Mouse (Mus musculus) megakaryocyte, embryonic 14.5 days (primary cell): ENCODE data around the gene Rarres1. TPM values are rescaled to one million over a fixed set of nuclear protein-coding genes. Genes with fewer than 3 reads are reported as not detected.

Experiments
- H3K27me3 ChIP-seq: replicated peaks from 2 replicates; pipeline ENCODE3; 2012; ENCODE audit warnings: inconsistent platforms
- H3K36me3 ChIP-seq: replicated peaks from 2 replicates; pipeline ENCODE3; 2012; ENCODE audit warnings: low read length, inconsistent platforms, mixed read lengths
- H3K4me1 ChIP-seq: 2 replicates; pipeline ENCODE4 v1.6.1; 2012; ENCODE audit warnings: inconsistent platforms
- H3K4me3 ChIP-seq: replicated peaks from 2 replicates; pipeline ENCODE3; 2012; ENCODE audit warnings: moderate library complexity, mild to moderate bottlenecking, inconsistent platforms
- H3K9me3 ChIP-seq: 2 replicates; pipeline ENCODE4 v1.6.1; 2012; ENCODE audit warnings: inconsistent platforms
- FLI1 ChIP-seq: IDR thresholded peaks from 2 replicates; pipeline ENCODE4 v1.6.1; 2012; ENCODE audit warnings: low read length, inconsistent platforms, mixed read lengths
- GATA1 ChIP-seq: IDR thresholded peaks from 3 replicates; pipeline ENCODE4 v1.6.1; 2012; ENCODE audit warnings: mixed read lengths, low read length, inconsistent platforms, borderline replicate concordance
- polyA plus RNA-seq: library from polyadenylated mRNA; stranded (reverse); fragments of >175 nt; gene quantifications from 2 replicates; pipeline ENCODE4 v1.2.3, GENCODE M21; 2012; ENCODE audit warnings: low replicate concordance; ENCODE audit not compliant: insufficient read depth

Rarres1 gene
- polyA plus RNA-seq, 1 experiment: not detected

DNA sequence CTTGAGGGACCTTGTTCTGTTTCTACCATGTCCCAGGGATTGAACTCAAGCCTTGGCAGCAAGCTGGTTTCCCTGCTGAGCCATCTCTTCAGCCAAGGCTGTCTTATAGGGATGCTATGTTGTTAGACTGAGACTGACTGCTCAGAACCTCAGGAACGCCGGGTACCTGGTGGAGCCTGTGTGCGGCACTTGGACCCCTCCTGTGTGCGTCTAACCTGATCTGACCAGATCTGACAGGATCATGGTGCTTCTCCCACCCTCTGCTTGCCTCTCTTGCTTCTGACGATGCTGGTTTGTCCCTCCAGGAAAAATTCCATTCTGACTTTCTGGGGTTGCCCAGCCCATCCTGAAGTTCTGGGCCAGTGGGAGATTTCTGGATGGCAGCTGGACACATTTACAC lies 48.7 kb downstream of the Rarres1 start:
- Histone ChIP-seq H3K36me3 (peaks cover 49% of the 10 kb centered on the region), H3K4me1 (peaks cover 27% of the 10 kb centered on the region), H3K27me3 (no peaks in the 10 kb centered on the region), H3K9me3 (no peaks in the 10 kb centered on the region), H3K4me3 (no peak overlapping the region)
- TF ChIP-seq GATA1: no peak

- peaks cover 56% of the 10 kb centered on the region for H3K36me3 ChIP-seq
- peak within 1 kb of the TSS; percentile 97 for H3K4me3 ChIP-seq
- peaks cover 21% of the 10 kb centered on the region for H3K4me1 ChIP-seq
- no peaks in the 10 kb centered on the region for H3K9me3 ChIP-seq
- no peaks in the 10 kb centered on the region for H3K27me3 ChIP-seq
- TF ChIP-seq GATA1: no peak
- TF ChIP-seq FLI1: no peak
Observed at GRCm38 (mm10) chr3:67463450-67464372, 51.6 kb downstream of the Rarres1 start, which contains the start of gene Lxn. Lxn (minus strand) TSS chr3:67463926.

DNA sequence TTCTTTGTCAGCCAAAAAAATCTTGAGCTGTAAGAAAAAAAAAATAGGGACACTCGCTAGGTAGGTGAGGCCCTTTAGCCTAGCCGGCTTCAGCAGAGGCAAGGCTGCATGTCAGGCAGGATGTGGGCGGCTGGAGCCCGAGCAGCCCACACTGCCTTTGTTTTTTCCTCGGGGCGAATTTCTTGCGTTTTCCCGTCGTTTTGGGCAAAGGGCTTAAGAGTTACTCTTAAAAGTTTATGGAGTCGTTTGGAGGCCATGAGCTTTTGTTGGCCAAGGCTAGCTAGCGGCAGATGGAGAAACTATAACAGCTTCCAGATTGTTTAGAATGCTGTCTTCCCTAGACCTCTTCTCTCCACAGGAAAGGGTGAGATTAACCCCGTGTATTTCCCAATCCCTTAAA lies 52.3 kb downstream of the Rarres1 start:
- Histone ChIP-seq H3K36me3 (peaks cover 55% of the 10 kb centered on the region), H3K4me1 (peaks cover 21% of the 10 kb centered on the region), H3K9me3 (no peaks in the 10 kb centered on the region), H3K4me3 (peak overlapping the region; percentile 97), H3K27me3 (no peaks in the 10 kb centered on the region)
- TF ChIP-seq FLI1 (no peak), GATA1 (no peak)

DNA sequence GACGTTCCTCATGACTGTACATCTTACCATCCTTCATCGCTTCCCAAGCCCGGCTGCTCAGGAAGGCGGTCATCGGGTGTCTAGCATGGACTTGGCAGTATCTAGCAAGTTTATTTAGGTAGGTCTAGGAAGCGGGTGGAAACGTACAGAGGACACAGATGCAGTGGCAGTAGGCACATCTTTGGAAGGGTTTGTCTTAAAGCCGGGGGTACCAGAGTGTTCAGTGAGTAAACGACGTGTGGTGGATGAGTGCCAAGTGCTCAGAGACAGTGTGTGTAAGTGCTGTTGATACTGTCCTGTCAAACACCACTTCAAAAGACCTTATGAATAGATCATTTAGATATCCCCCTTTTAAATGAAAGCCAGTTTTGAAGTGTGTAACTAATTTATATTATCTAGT lies 52.7 kb downstream of the Rarres1 start:
- Histone ChIP-seq H3K4me1 (peaks cover 21% of the 10 kb centered on the region), H3K36me3 (peaks cover 55% of the 10 kb centered on the region), H3K9me3 (no peaks in the 10 kb centered on the region), H3K27me3 (no peaks in the 10 kb centered on the region), H3K4me3 (peak overlapping the region; percentile 97)
- TF ChIP-seq GATA1: no peak

GRCm38 (mm10) chr3:67462015-67462414 lies 53.3 kb downstream of the Rarres1 start:
- Histone ChIP-seq H3K36me3 (peaks cover 57% of the 10 kb centered on the region), H3K27me3 (no peaks in the 10 kb centered on the region)
- TF ChIP-seq GATA1: no peak
- no peak for TF ChIP-seq FLI1

GRCm38 (mm10) chr3:67459881-67460280 lies 55.4 kb downstream of the Rarres1 start:
- TF ChIP-seq GATA1 (no peak), FLI1 (no peak)
- Histone ChIP-seq H3K4me3 (no peak overlapping the region), H3K4me1 (peaks cover 21% of the 10 kb centered on the region), H3K27me3 (no peaks in the 10 kb centered on the region), H3K36me3 (peaks cover 66% of the 10 kb centered on the region), H3K9me3 (no peaks in the 10 kb centered on the region)

More at GRCm38 (mm10) chr3:67462015-67462414, 53.3 kb downstream of the Rarres1 start:
- peaks cover 21% of the 10 kb centered on the region for H3K4me1 ChIP-seq
- H3K9me3 ChIP-seq: no peaks in the 10 kb centered on the region
- H3K4me3 ChIP-seq: no peak overlapping the region

DNA sequence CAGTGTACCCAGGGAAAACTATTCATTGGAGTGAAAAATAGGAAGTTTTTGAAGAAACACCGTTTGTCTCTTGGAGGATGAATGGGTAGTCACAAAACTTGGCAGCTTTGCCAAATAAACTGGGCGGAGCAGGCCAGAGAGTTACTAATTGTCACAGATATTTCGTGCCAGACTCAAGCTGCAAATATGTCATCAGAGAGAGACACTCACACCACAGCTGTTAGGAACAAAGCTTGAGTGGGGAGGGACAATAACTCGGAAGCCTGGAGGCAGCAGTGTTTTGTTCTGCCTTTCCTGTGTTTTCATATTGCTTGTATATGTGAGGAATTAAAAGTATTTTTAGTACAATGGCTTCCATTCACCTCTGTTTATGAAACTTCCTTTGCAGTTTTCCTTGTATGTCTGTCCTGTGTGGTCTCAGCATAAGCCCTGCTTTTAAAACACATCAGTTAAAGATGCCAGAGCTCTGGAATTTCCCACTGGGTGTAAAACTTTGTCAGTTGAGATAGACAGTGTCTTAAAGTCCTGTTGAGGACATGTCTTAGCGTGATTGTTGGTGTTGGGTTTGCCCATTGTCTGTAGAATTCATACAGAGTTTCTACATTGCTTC lies 64.6 kb downstream of the Rarres1 start:
- H3K4me1 ChIP-seq: no peaks in the 10 kb centered on the region
- H3K36me3 ChIP-seq: peaks cover 90% of the 10 kb centered on the region
- no peaks in the 10 kb centered on the region for H3K27me3 ChIP-seq
- TF ChIP-seq GATA1: no peak
- TF ChIP-seq FLI1: no peak
- H3K9me3 ChIP-seq: no peaks in the 10 kb centered on the region
- no peak overlapping the region for H3K4me3 ChIP-seq

GRCm38 (mm10) chr3:67449660-67450059 lies 65.7 kb downstream of the Rarres1 start:
- Histone ChIP-seq H3K4me1 (no peaks in the 10 kb centered on the region), H3K9me3 (no peaks in the 10 kb centered on the region), H3K4me3 (no peak overlapping the region), H3K27me3 (no peaks in the 10 kb centered on the region), H3K36me3 (peaks cover 89% of the 10 kb centered on the region)
- TF ChIP-seq FLI1 (no peak), GATA1 (no peak)

DNA sequence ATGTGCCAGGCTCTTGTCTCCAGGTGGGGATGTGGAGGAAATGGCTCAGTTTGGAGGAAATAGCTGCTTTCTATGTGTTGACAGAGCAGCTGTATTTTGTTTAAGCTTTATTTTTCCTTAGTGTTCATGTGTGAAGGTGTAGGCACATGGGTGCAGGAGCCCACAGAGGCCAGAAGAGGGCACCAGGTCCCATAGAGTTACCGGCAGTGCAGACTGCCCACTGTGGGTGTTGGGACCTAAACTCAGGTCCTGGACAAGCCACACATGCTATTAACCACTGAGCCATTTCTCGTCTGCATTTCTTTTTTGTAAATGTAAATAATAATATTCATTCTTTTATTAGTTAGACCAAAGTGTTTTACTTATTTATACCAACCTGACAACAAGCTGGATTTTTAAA lies 68.2 kb downstream of the Rarres1 start:
- no peak overlapping the region for H3K4me3 ChIP-seq
- H3K4me1 ChIP-seq: no peaks in the 10 kb centered on the region
- no peak for TF ChIP-seq FLI1
- no peak for TF ChIP-seq GATA1
- peaks cover 94% of the 10 kb centered on the region for H3K36me3 ChIP-seq
- no peaks in the 10 kb centered on the region for H3K9me3 ChIP-seq
- H3K27me3 ChIP-seq: no peaks in the 10 kb centered on the region

GRCm38 (mm10) chr3:67434011-67434410 lies 81.3 kb downstream of the Rarres1 start:
- peaks cover 76% of the 10 kb centered on the region for H3K36me3 ChIP-seq
- H3K4me3 ChIP-seq: no peak overlapping the region
- TF ChIP-seq FLI1 (no peak), GATA1 (no peak)
- no peaks in the 10 kb centered on the region for H3K9me3 ChIP-seq
- no peaks in the 10 kb centered on the region for H3K27me3 ChIP-seq
- H3K4me1 ChIP-seq: peaks cover 9% of the 10 kb centered on the region
